Mouse (Mus musculus) embryo, embryonic 11.5 days (tissue): ENCODE measurements around the gene Spats2l.
A peak's percentile ranks its signal among the peaks of the same experiment; 100 is the strongest.

Source experiments
- DNase-seq: peaks from one replicate; pipeline ENCODE4 v3.0.0-alpha.2; 2012; ENCODE audit warnings: low read depth, low spot score

The Spats2l gene

GRCm38 (mm10) chr1:57774001-57774667, at the start of gene Spats2l:
Spats2l (plus strand) TSS chr1:57774162.
- DNase-seq = peak; percentile 34

- DNase-seq = no peak
These were observed 48.7 kb upstream of the Spats2l start for GRCm38 (mm10) chr1:57725268-57725667.

GRCm38 (mm10) chr1:57735877-57736276, 38.1 kb upstream of the Spats2l start:
- no peak for DNase-seq

- no peak for DNase-seq
These were observed 32.2 kb upstream of the Spats2l start for GRCm38 (mm10) chr1:57741740-57742139.

GRCm38 (mm10) chr1:57742266-57742665, 31.7 kb upstream of the Spats2l start:
- no peak for DNase-seq

- no peak for DNase-seq
These were observed 22.2 kb upstream of the Spats2l start for GRCm38 (mm10) chr1:57751781-57752180.

GRCm38 (mm10) chr1:57766396-57766795, 7.6 kb upstream of the Spats2l start:
- DNase-seq = no peak

GRCm38 (mm10) chr1:57773326-57773725, 636 bp upstream of the Spats2l start:
- no peak for DNase-seq

- DNase-seq = peak; percentile 40
These were observed 920 bp downstream of the Spats2l start for GRCm38 (mm10) chr1:57774668-57775495.

GRCm38 (mm10) chr1:57775496-57775790, 1.5 kb downstream of the Spats2l start:
- DNase-seq = no peak

GRCm38 (mm10) chr1:57776671-57777281, 2.8 kb downstream of the Spats2l start:
- no peak for DNase-seq

- DNase-seq = no peak
These were observed 10.3 kb downstream of the Spats2l start for GRCm38 (mm10) chr1:57784300-57784699.

GRCm38 (mm10) chr1:57789831-57790230, 15.9 kb downstream of the Spats2l start:
- DNase-seq = no peak

GRCm38 (mm10) chr1:57792212-57792611, 18.2 kb downstream of the Spats2l start:
- DNase-seq = no peak

GRCm38 (mm10) chr1:57795838-57796237, 21.9 kb downstream of the Spats2l start:
- DNase-seq = no peak

GRCm38 (mm10) chr1:57799398-57799797, 25.4 kb downstream of the Spats2l start:
- DNase-seq = no peak

- DNase-seq = no peak
These were observed 26.9 kb downstream of the Spats2l start for GRCm38 (mm10) chr1:57800846-57801245.

- no peak for DNase-seq
These were observed 32.2 kb downstream of the Spats2l start for GRCm38 (mm10) chr1:57806126-57806525.

- DNase-seq = no peak
These were observed 33.9 kb downstream of the Spats2l start for GRCm38 (mm10) chr1:57807882-57808281.

GRCm38 (mm10) chr1:57810221-57810620, 36.3 kb downstream of the Spats2l start:
- no peak for DNase-seq

GRCm38 (mm10) chr1:57817103-57817502, 43.1 kb downstream of the Spats2l start:
- no peak for DNase-seq

GRCm38 (mm10) chr1:57820428-57820997, 46.6 kb downstream of the Spats2l start:
- no peak for DNase-seq
